Mouse (Mus musculus) erythroblast, embryonic 14.5 days (primary cell): ENCODE measurements around the gene Mtfr1l.

Experiments used
- GATA1 ChIP-seq: IDR thresholded peaks from 2 replicates; pipeline ENCODE4 v1.6.1; 2012; ENCODE audit warnings: low read length, inconsistent platforms, mixed read lengths
- TAL1 ChIP-seq: IDR thresholded peaks from 3 replicates; pipeline ENCODE4 v1.6.1; 2012; ENCODE audit warnings: low read length, inconsistent platforms, mixed read lengths

DNA sequence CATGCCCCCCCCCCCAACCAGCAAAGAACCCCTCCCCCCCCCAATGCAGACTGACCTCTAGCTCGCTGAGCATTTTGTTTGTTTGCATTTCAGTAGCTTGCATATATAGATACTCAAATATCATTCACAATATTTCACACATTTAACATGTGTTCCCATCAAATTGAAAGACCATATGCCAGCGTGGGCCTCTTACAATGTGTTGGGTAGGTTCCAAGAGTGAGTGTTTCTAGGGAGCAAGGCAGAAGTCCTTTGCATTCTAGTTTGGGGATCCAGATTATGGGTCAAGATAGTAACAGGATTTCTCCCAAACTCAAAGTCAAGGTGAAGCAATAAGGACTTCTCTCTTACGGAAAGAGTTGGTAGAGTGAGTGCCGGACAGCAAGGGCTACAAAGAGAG is 16.6 kb downstream of the Mtfr1l start:
- no peak for TF ChIP-seq GATA1
- no peak for TF ChIP-seq TAL1
